Mouse (Mus musculus) midbrain, embryonic 11.5 days (tissue): ENCODE measurements at regions not wholly inside any gene's neighbourhood (a gene's known extent, or its start where the extent isn't known, plus 50 kb on each side); places are given as distances from the start of the nearest gene placed in this dataset.
A peak's percentile ranks its signal among the peaks of the same experiment; 100 is the strongest.

Experiments
- ATAC-seq: fragments of 200-750 bp; cut with Nextera tagmentation; 2 replicates; pipeline ENCODE4 v1.8.0; 2017; ENCODE audit warnings: moderate TSS enrichment, moderate library complexity; ENCODE audit not compliant: low FRiP score
- DNase-seq: peaks from one replicate; pipeline ENCODE4 v3.0.0; 2015; ENCODE audit warnings: low spot score; ENCODE audit errors: missing footprints
- H3K27ac ChIP-seq: fragments of 300-500 bp; sonication (generic); 2 replicates; pipeline ENCODE4 v1.5.1; 2014; ENCODE audit warnings: low read depth, low read length
- H3K27me3 ChIP-seq: fragments of 300-500 bp; sonication (generic); 2 replicates; pipeline ENCODE4 v1.6.1; 2014; ENCODE audit warnings: mild to moderate bottlenecking, low read length, moderate library complexity, mixed read lengths; ENCODE audit not compliant: control insufficient read depth, insufficient read depth
- H3K36me3 ChIP-seq: fragments of 300-500 bp; sonication (generic); 2 replicates; pipeline ENCODE4 v1.6.1; 2014; ENCODE audit warnings: mild to moderate bottlenecking, low read length, moderate library complexity, mixed read lengths; ENCODE audit not compliant: control insufficient read depth, insufficient read depth
- H3K4me1 ChIP-seq: fragments of 300-500 bp; sonication (generic); 2 replicates; pipeline ENCODE4 v1.6.1; 2014; ENCODE audit warnings: low read length; ENCODE audit not compliant: control insufficient read depth, insufficient read depth
- H3K4me2 ChIP-seq: fragments of 300-500 bp; sonication (generic); 2 replicates; pipeline ENCODE4 v1.6.1; 2014; ENCODE audit warnings: mild to moderate bottlenecking, moderate library complexity
- H3K4me3 ChIP-seq: fragments of 300-500 bp; sonication (generic); 2 replicates; pipeline ENCODE4 v1.5.1; 2014; ENCODE audit warnings: low read depth, low read length
- H3K9ac ChIP-seq: fragments of 300-500 bp; sonication (generic); 2 replicates; pipeline ENCODE4 v1.6.1; 2014; ENCODE audit warnings: low read length
- H3K9me3 ChIP-seq: fragments of 300-500 bp; sonication (generic); 2 replicates; pipeline ENCODE4 v1.6.1; 2016; ENCODE audit warnings: low read length; ENCODE audit not compliant: control insufficient read depth
- WGBS: fragments of 180-500 bp; shearing (Covaris S2); extraction: QIAGEN DNeasy Blood & Tissue Kit; methylation state at CpG from one replicate; pipeline ENCODE4 v1.1.7; 2014; 5-methylcytosine and 5-hydroxymethylcytosine counted together

DNA sequence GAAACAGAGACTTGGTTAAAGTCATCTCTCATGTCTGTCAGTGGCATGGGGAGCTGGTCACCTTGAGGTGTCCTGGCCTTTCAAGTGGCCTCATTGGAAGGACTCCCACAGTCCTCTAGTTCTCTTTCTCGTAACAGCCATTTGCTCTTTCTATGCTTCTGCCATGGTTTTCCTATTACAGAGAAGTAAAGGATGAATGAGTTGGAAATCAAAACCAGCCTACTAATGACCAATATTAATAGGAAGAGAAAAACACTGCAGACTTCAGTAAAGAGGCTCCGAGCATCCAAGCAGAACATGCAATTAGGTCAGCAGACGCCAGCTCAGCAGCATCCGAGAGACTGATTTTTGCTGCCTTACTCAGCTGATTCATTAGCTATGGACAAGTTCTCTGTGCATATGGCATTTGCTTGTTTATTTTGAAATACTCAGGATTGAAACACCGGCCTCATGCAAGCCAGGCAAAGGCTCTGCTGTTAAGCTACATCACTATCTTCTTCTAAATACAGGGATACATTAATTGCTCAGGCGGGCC is 377.4 kb upstream of the Camk1g start:
- no peak overlapping the region for H3K9ac ChIP-seq
- DNase-seq (no peak), ATAC-seq (no peak)
- H3K27ac ChIP-seq: no peak overlapping the region
- H3K4me3 ChIP-seq: no peak overlapping the region
- 82% methylated on average over 6 of the region's 6 CpGs for WGBS
- no peaks in the 10 kb centered on the region for H3K4me1 ChIP-seq
- no peak overlapping the region for H3K4me2 ChIP-seq
- H3K9me3 ChIP-seq: no peaks in the 10 kb centered on the region
- H3K27me3 ChIP-seq: no peaks in the 10 kb centered on the region
- H3K36me3 ChIP-seq: no peaks in the 10 kb centered on the region

DNA sequence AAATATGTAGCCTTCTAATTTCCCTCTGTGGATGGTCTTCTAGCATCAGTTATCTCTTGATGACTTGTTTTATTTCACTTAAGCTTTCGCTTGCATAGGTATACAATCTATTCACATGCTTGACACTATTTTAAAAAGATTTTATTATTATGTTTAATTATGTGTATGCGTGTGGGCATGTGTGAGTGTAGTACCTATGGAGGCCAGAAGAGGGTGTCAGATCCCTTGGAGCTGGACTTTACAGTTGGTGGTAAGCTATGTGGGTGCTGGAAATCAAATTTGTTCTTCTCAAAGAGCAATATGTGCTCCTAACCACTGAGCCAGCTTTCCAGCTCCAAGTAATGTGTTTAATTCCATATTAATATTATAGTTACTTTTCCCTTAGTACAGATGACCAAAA is 372.6 kb upstream of the Camk1g start:
- no peak overlapping the region for H3K27ac ChIP-seq
- 92% methylated on average over 2 of the region's 2 CpGs for WGBS

DNA sequence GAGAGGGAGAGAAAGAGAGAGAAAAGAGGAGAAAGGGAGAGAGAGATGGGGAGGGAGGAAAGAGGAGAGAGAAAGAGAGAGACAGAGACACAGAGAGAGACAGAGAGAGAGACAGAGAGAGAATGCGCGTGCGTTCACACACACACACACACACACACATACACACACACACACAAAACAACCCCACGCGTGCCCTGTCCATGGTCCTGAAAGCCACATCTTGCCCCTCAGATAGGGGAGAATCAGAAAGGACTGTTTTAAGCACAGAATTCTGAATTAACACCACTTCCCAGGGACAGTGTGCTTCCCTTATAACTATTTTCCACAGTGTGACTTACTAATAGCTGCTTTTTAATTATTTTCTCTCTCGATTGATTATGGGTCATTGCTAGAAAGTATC is 368.7 kb upstream of the Camk1g start:
- H3K4me2 ChIP-seq: no peak overlapping the region
- H3K36me3 ChIP-seq: no peaks in the 10 kb centered on the region
- no peak overlapping the region for H3K4me3 ChIP-seq
- H3K27ac ChIP-seq: no peak overlapping the region
- no peaks in the 10 kb centered on the region for H3K9me3 ChIP-seq
- DNase-seq (peak; percentile 87), ATAC-seq (no peak)
- H3K27me3 ChIP-seq: no peaks in the 10 kb centered on the region
- WGBS: 63% methylated on average over 6 of the region's 6 CpGs
- H3K9ac ChIP-seq: no peak overlapping the region
- peaks cover 12% of the 10 kb centered on the region for H3K4me1 ChIP-seq

More for the DNA sequence above, 372.6 kb upstream of the Camk1g start:
- Histone ChIP-seq H3K4me2 (no peak overlapping the region), H3K9me3 (no peaks in the 10 kb centered on the region), H3K4me1 (peaks cover 3% of the 10 kb centered on the region; the same call in 1 of the 2 replicates), H3K4me3 (no peak overlapping the region), H3K36me3 (no peaks in the 10 kb centered on the region), H3K27me3 (no peaks in the 10 kb centered on the region), H3K9ac (no peak overlapping the region)
- DNase-seq (no peak), ATAC-seq (no peak)

DNA sequence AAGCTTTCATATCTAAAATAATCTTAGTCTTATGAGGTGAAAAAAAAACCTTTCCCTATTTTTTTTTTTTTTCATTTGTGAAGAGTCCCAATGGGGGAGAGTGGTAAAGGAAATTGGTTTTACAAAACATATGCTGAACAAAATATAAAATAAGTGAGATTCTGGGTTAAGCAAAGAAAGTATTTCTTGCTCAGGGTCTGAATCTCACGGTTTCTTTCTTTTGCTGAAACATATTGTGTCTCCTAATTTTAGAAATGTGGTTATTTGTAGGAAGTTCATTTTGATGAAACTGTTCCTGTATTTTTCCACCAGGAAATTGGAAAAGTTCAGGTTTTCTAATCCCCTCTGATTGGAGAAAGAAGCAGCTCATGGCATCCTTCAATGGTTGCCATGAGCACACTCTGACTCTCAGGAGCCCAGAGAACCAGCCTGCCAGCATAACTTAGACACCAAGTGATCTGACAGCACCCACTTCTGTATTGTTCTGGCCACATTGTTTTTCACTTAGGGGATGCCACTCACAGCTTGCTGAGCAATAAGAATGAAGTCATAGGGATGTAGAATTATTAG is 365.9 kb upstream of the Camk1g start:
- no peak overlapping the region for H3K9ac ChIP-seq
- DNase-seq (peak; percentile 33), ATAC-seq (no peak)
- H3K4me1 ChIP-seq: peaks cover 38% of the 10 kb centered on the region
- H3K4me2 ChIP-seq: no peak overlapping the region
- WGBS: 95% methylated on average over 1 of the region's 1 CpGs
- H3K4me3 ChIP-seq: no peak overlapping the region
- H3K27me3 ChIP-seq: no peaks in the 10 kb centered on the region
- no peak overlapping the region for H3K27ac ChIP-seq
- no peaks in the 10 kb centered on the region for H3K36me3 ChIP-seq
- no peaks in the 10 kb centered on the region for H3K9me3 ChIP-seq

DNA sequence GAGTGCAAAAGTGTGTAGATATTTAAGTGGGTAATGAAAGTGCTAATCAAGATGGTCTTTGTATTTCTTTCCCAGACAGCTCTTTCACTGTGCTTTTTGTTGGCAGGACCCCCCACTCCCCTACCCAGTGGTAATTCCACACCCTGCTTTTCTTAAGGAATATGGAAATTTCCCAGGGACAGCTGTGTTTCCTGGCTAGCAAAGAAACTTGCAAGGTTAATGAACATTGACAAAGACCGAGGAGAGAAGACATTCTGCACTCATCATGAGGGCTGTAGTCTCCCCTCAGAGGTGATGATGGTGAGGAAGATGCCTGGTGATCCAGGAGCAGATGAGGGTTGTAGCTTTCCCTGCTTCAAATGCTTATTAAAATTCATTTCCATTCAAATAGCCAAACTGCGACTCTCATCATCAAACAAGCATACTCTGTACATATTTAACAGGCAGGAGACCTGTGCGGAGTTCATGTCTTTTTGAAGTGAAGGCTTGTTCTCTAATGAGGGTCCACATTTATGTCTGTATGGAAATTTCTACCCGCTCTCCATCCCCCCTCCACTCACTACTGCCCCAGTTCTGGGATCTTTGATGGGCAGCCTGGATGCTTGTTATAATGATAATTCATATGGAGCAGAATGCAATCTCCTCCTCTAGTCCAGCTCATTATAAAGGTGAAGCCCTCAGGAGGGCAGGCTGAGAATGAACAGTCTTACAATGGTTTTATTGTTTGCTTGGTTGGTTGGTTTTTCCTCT is 364.1 kb upstream of the Camk1g start:
- DNase-seq (no peak), ATAC-seq (peak; percentile 66)
- no peaks in the 10 kb centered on the region for H3K36me3 ChIP-seq
- no peak overlapping the region for H3K4me3 ChIP-seq
- no peaks in the 10 kb centered on the region for H3K9me3 ChIP-seq
- WGBS: 40% methylated on average over 4 of the region's 4 CpGs
- H3K27ac ChIP-seq: no peak overlapping the region; the same call in 1 of the 2 replicates
- H3K4me2 ChIP-seq: no peak overlapping the region
- no peak overlapping the region for H3K9ac ChIP-seq
- H3K27me3 ChIP-seq: no peaks in the 10 kb centered on the region
- H3K4me1 ChIP-seq: peaks cover 42% of the 10 kb centered on the region

DNA sequence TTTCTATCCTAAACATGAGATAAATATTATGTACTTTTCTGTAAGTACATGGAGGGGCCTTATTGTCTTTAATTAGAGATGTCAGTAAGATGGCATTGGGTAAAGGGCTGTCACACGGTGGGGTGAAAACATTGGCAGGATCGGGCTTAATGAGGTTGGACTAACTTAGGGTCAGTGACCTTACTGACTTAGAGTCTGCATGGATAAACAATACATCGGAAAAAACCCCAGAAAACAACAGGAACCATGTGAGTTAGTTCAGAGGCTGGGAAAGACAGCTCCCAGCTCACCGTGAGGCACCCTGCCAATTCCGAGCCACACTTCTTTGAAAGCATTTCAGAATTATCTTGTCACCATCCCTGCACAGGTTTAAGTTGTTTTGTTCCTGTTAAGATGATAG is 363.3 kb upstream of the Camk1g start:
- peaks cover 42% of the 10 kb centered on the region for H3K4me1 ChIP-seq
- H3K27me3 ChIP-seq: no peaks in the 10 kb centered on the region
- no peaks in the 10 kb centered on the region for H3K9me3 ChIP-seq
- no peak overlapping the region for H3K4me2 ChIP-seq
- no peak overlapping the region for H3K9ac ChIP-seq
- ATAC-seq: no peak
- peak; percentile 85 for DNase-seq
- H3K36me3 ChIP-seq: no peaks in the 10 kb centered on the region
- WGBS: 2% methylated on average over 5 of the region's 5 CpGs
- no peak overlapping the region for H3K4me3 ChIP-seq
- no peak overlapping the region for H3K27ac ChIP-seq

DNA sequence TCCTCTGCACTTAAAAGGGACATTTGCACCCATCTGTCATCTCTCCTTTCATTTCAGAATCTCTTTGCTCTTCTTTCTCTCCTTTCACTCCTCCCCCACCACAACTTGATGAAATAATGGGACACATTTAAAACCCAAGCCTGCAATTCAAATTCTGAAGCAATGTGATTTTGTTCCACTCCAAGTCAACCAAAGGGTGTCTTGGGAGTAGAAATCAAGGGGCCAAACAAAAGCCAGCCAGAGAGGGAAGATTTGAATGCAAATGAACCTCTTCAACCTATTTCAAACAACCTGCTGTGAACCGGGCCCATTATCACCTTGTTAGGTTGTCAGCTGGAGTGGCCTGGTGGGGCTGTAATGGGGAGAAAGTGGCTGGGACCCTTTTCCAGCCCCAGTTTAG is 362.0 kb upstream of the Camk1g start:
- H3K36me3 ChIP-seq: no peaks in the 10 kb centered on the region
- DNase-seq (no peak), ATAC-seq (no peak)
- 10% methylated on average over 1 of the region's 1 CpGs for whole genome bisulfite sequencing
- H3K4me3 ChIP-seq: no peak overlapping the region
- H3K27ac ChIP-seq: no peak overlapping the region
- H3K27me3 ChIP-seq: no peaks in the 10 kb centered on the region
- peaks cover 42% of the 10 kb centered on the region for H3K4me1 ChIP-seq
- no peaks in the 10 kb centered on the region for H3K9me3 ChIP-seq
- H3K4me2 ChIP-seq: no peak overlapping the region
- H3K9ac ChIP-seq: 0 out of 2 replicates have a peak overlapping the region, but pooled peaks have one; percentile 22

DNA sequence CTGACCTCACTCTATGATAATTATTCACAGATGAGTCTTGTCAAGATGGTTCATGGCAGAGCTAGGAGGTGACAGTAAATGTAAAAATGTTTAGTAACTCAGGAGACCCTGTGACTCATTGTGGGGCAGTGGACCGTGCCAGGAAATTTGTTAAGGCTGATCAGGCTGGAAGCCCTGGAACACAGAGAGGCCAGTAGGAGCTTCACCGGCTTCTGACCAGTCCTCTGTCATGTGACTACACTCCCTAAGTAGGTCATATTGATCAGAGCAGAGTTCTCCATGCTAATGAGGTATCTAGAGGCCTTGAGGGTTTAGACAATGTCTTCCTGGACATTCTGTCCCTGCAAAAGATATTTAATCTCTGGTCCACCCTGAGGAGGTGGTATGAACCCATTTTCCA is 351.8 kb upstream of the Camk1g start:
- no peak overlapping the region for H3K27ac ChIP-seq
- no peak overlapping the region for H3K4me3 ChIP-seq
- 56% methylated on average over 2 of the region's 2 CpGs for WGBS
- H3K4me1 ChIP-seq: peaks cover 15% of the 10 kb centered on the region
- H3K9ac ChIP-seq: no peak overlapping the region
- H3K4me2 ChIP-seq: no peak overlapping the region
- no peak for ATAC-seq
- DNase-seq: peak; percentile 69
- H3K9me3 ChIP-seq: no peaks in the 10 kb centered on the region
- no peaks in the 10 kb centered on the region for H3K36me3 ChIP-seq
- H3K27me3 ChIP-seq: no peaks in the 10 kb centered on the region

DNA sequence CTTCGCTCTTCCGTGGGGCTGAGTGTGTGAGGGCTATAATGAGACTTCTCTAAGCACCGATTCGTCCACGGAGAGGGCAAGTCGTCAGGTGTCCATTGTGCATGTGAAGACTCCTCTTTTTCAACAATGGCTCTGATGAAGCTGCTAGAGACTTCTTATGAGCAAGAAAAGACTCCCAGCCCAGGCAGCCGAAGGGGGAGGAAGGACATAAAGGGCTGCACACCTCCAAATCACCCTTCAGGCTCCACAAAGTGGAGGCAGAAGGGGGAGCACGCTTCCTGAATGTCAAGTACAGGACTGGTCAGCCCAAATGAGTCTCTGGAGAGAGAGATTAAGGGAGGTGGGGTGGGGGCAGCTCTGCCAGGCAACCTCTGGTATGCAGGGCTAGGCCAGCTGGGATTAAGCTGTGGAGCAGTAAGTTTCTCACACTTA is 350.3 kb upstream of the Camk1g start:
- 13% methylated on average over 8 of the region's 8 CpGs for WGBS
- H3K36me3 ChIP-seq: no peaks in the 10 kb centered on the region
- peak; percentile 87 for ATAC-seq
- no peak overlapping the region for H3K4me3 ChIP-seq
- DNase-seq: peak; percentile 89
- H3K4me2 ChIP-seq: peak overlapping the region; percentile 15; the same call in 1 of the 2 replicates
- H3K27me3 ChIP-seq: no peaks in the 10 kb centered on the region
- H3K27ac ChIP-seq: peak overlapping the region; percentile 54; the same call in 1 of the 2 replicates
- H3K9ac ChIP-seq: no peak overlapping the region
- H3K9me3 ChIP-seq: no peaks in the 10 kb centered on the region
- H3K4me1 ChIP-seq: peaks cover 15% of the 10 kb centered on the region
